Mouse (Mus musculus) MN1 (cell line): ENCODE results near the gene Tnnt2.
A peak's percentile ranks its signal among the peaks of the same experiment; 100 is the strongest.

Source experiments
- DNase-seq: peaks from one replicate; pipeline ENCODE4 v3.0.0-alpha.2; 2016; ENCODE audit warnings: low spot score

Gene Tnnt2

GRCm38 (mm10) chr1:135818481-135819086 is 17.6 kb upstream of the Tnnt2 start, which contains the start of gene Lad1:
TSS of gene Lad1 (plus strand) at chr1:135818598.
- no peak for DNase-seq

GRCm38 (mm10) chr1:135820071-135820470 is 16.1 kb upstream of the Tnnt2 start:
- DNase-seq = no peak

- DNase-seq = peak; percentile 43
Measured at GRCm38 (mm10) chr1:135820736-135821364, 15.3 kb upstream of the Tnnt2 start.

- no peak for DNase-seq
Measured at GRCm38 (mm10) chr1:135821780-135822179, 14.4 kb upstream of the Tnnt2 start.

GRCm38 (mm10) chr1:135828918-135829317 is 7.2 kb upstream of the Tnnt2 start:
- DNase-seq = peak; percentile 57

- DNase-seq = peak; percentile 32
Measured at GRCm38 (mm10) chr1:135834206-135834859, 1.8 kb upstream of the Tnnt2 start.

GRCm38 (mm10) chr1:135834983-135835382 is 1.2 kb upstream of the Tnnt2 start:
- no peak for DNase-seq

DNA sequence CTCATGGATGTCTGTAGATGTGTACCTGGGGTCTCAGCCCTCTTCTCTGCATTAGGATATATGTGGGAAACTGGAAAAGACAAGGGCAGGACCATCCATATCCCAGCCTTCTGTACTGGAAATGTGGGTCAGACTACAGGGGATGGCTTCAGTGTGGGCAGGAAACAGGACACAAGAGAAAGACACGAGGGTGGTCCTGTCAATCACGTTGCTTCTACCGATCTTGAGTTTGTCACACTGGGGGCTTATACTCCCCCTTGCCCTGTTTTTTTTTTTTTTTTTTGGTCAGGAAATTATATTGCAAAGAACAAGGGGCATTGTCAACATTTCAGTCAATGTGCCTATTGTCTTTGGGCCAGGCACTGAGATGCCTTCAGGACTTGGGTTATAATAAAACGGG is 2.5 kb downstream of the Tnnt2 start:
- DNase-seq = no peak

- no peak for DNase-seq
Measured at GRCm38 (mm10) chr1:135839065-135839464, 2.9 kb downstream of the Tnnt2 start.

DNA sequence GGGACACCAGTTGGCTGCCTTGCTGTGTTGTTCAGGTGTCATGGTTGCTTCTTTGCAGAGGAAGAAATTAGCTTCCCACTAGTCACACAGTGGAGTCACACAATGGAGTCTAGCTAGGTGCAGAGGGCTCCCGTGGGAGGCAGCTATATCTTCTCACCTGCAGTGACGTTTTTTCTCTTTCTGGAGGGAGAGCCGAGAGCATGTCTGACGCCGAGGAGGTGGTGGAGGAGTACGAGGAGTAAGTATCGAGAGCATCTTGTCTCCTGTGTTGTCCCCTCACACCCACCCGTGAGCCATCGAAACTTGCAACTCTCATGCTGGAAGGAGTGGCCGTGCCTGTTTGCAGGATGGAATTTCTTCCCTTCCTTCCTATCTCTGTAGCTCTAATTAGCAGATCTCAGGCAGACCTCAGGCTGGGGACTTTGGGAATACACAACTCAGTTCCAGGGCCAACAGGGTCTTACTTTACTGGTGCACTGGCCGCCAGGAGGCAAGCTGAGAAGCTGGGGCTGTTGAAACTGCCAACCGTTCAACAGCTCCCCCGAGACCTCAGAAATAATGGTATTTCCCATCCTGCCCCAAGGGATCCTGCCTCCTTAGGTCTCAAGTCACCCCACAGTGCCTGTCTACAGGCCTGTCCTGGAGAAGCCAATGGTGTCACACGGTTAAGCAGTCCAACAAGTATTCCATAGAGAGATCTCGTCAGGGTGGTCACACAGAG is 4.7 kb downstream of the Tnnt2 start:
- no peak for DNase-seq

- DNase-seq = no peak
Measured at GRCm38 (mm10) chr1:135843519-135844262, 7.5 kb downstream of the Tnnt2 start.

DNA sequence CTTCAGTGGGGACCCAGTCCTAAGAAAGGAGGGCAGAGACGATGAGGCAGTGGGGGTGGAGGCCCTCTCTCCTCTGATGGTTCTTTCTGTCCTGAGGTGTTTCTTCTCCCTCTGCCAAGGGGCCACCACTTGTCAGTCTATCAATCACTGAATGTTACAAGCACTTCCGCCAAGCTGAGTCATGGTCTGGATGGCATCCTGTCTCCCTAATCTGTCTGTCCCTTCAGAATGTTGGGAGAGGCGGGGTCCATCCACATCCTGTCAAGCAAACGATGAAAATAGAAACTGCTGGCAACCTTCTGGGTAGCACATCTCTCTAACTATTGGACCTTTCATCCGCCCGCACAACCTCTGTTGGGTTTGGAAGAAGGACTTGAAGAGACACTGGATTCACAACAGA is 8.3 kb downstream of the Tnnt2 start:
- no peak for DNase-seq

DNA sequence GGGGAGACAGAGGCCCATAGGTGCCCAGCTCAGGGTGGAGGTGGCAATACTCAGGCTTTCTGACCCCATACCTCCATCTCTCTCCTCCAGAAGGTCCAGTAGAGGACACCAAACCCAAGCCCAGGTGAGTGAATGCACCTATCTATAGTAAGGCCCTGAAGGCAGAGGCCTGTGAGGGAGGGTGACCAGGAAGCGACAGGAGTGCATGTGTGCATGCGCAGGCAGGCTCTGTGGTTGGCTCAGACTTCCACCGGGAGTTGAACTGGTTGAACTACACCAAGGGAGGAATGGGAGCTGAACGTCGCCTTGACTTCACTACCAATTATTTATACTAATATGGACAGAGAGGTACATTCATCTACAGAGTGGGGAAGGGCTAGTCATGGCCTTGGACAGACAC is 10.5 kb downstream of the Tnnt2 start:
- no peak for DNase-seq

GRCm38 (mm10) chr1:135847139-135847562 is 11.0 kb downstream of the Tnnt2 start:
- peak; percentile 58 for DNase-seq

DNA sequence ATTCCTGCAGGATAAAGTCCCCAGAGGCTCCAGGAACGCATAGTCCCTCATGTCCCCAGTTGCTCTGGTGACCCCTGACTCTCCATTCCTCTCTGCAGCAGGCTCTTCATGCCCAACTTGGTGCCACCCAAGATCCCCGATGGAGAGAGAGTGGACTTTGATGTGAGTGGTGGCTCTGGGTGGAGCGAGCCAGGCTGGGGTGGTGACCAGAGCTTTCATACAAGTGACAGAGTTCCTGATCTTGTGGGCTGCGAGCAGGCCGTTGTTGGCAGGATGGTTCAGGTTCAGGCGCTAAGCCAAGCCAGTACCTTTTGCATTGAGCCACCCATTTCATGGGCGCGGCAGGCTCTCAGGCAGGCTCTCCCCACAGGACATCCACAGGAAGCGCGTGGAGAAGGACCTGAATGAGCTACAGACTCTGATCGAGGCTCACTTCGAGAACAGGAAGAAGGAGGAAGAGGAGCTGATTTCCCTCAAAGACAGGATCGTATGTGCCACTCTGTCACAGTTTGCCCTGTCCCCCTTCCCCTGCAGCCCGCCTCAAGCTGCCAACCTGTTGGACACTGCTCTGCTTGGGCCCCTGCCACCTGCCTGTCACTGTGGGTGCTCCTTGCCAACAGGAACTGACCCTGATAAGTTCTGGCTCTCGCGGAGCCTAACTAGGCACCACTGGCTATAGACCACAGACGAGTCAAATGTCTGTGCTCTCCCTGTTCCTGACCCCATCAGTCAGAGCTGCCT is 11.6 kb downstream of the Tnnt2 start:
- no peak for DNase-seq

DNA sequence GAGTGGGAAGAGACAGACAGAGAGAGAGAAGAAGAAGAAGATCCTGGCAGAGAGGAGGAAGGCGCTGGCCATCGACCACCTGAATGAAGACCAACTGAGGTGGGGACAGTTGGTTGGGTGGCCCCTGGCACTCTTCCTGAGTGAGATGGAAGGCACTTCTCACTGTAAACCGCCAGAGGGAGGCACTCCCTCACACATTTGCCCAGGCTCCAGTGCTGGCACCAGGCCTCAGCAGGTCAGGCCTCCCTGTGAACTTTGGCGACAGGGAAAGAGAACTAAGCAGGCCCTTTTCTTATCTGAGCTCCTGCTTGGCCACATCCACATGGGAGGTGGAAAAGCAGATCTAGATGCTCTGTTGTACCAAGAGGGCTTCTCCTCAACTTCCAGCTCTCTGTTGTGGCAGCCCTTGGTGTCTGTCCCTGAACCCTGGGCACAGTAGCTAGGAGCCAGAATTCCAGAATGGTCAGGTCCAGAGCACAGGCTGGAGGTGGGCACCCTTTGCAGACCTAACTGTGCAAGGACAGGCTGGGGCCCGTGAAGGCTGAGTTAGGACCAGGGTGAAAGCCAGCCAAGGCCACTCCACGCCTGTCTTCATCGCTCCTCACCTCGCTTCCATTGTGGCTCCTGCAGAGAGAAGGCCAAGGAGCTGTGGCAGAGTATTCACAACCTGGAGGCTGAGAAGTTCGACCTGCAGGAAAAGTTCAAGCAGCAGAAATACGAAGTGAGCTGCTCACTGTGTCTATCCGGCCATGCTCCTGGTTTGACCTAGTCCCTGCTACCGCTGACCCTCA is 14.8 kb downstream of the Tnnt2 start:
- DNase-seq = peak; percentile 41

DNA sequence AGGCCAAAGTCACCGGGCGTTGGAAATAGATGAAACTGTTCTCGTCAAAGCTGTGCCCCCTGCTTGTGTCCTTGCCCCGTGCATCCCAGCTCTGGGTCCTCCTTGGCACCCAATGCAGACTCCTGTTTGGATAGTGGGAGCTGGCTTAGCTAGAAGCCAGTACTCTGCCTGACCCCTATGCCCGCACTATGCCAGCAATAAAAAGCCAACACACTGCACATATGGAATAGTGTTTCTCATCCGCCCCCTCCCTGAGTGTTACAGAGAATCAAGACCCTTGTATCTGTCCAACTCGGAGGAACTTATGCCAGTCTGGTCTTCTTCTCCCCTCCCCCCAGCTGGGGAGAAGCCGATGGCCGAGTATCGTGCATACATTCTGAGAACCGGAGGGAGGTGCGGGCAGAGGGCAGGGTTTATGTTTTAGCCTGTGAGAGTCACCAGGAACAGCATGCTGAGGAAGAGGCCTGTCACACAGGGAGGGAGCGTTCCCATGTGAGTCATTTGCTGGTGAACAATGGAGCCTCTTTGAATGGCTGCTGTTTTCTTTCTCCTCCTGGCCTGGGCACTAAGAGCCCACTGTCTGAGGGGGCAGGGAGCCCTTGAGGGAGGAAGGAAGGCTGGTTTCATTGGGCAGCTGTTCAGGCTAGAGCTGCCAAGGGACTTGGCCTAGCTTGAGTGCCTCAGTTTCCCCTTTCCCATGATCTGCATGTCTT is 16.0 kb downstream of the Tnnt2 start:
- DNase-seq = peak; percentile 26

DNA sequence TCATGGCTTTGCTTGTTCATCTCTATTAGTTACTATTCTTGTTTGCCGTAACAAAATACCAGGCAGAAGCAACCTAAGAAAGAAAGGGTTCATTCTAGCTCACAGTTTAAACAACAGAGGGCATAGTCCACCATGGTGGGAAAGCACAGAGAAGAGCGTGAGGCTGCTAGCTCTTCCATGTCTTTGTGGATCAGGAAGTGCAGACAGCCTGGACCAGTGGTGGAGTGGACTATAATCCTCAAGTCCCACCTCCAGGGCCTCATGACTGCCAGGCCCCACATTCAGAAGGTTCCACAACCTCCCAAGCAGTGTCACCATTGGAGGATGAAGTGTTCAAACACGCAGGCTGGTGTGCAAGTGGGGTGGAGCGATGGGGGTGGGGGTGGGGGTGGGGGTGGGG is 17.0 kb downstream of the Tnnt2 start:
- no peak for DNase-seq

- DNase-seq = no peak
Measured at GRCm38 (mm10) chr1:135854591-135855343, 18.6 kb downstream of the Tnnt2 start.
